Mouse (Mus musculus) adrenal gland, postnatal 0 days (tissue): Measurements from ENCODE around the gene Polr2f. TPM values are rescaled to one million over a fixed set of nuclear protein-coding genes. Genes with fewer than 3 reads are reported as not detected.

ENCODE experiments used
- polyA plus RNA-seq: library from polyadenylated mRNA; unstranded; fragments of >200 nt; fragmentation: Nextera tagmentation; extraction: Ambion mirVana; gene quantifications from 2 replicates; pipeline ENCODE4 v1.2.1, GENCODE M21; 2015

Gene Polr2f
- polyA plus RNA-seq: 357 and 410 TPM in 2 replicates

GRCm38 (mm10) chr15:79140866-79141565, at the start of gene Polr2f, which contains the start of gene 1700088E04Rik:
Gene Polr2f, plus strand, starts transcription at chr15:79141009.
Gene 1700088E04Rik, minus strand, starts transcription at chr15:79141253.

GRCm38 (mm10) chr15:79108421-79109320, 32.1 kb upstream of the Polr2f start, which contains the start of gene Micall1:
Gene Micall1, plus strand, starts transcription at chr15:79108898.

GRCm38 (mm10) chr15:79165140-79165539, 24.3 kb downstream of the Polr2f start, which contains the start of gene Sox10:
Gene Sox10, minus strand, starts transcription at chr15:79165240.

Other genes with a start within 250 kb of the Polr2f start
- gene Gm49510, start 241.3 kb upstream of the Polr2f start, polyA plus RNA-seq: 0.10 and 0.24 TPM in 2 replicates
- 17.5 and 18.7 TPM in 2 replicates for gene Sh3bp1, start 241.2 kb upstream of the Polr2f start, polyA plus RNA-seq
- 12.9 and 20.5 TPM in 2 replicates for gene Pdxp, start 227.1 kb upstream of the Polr2f start, polyA plus RNA-seq
- 1,077 and 1,829 TPM in 2 replicates for gene Lgals1, start 214.3 kb upstream of the Polr2f start, polyA plus RNA-seq
- 44.6 and 49.4 TPM in 2 replicates for gene Nol12, start 206.1 kb upstream of the Polr2f start, polyA plus RNA-seq
- gene Triobp, start 193.3 kb upstream of the Polr2f start, polyA plus RNA-seq: 55.0 and 55.2 TPM in 2 replicates
- 516 and 524 TPM in 2 replicates for gene H1f0, start 112.6 kb upstream of the Polr2f start, polyA plus RNA-seq
- gene Galr3, start 99.1 kb upstream of the Polr2f start, polyA plus RNA-seq: 0.21 TPM in 1 of 2 replicates, not detected in the other
- gene Ankrd54, start 78.1 kb upstream of the Polr2f start, polyA plus RNA-seq: 28.3 and 34.6 TPM in 2 replicates
- 96.0 and 149 TPM in 2 replicates for gene Eif3l, start 65.8 kb upstream of the Polr2f start, polyA plus RNA-seq
- gene Micall1, start 32.1 kb upstream of the Polr2f start, polyA plus RNA-seq: 7.4 and 8.5 TPM in 2 replicates
- 14.0 and 14.2 TPM in 2 replicates for gene 1700088E04Rik, start 244 bp downstream of the Polr2f start, polyA plus RNA-seq
- 7.2 and 8.5 TPM in 2 replicates for gene Sox10, start 24.2 kb downstream of the Polr2f start, polyA plus RNA-seq
- 18.3 and 20.7 TPM in 2 replicates for gene Pick1, start 88.2 kb downstream of the Polr2f start, polyA plus RNA-seq
- 0.18 and 0.32 TPM in 2 replicates for gene Gm49486, start 88.4 kb downstream of the Polr2f start, polyA plus RNA-seq
- 0.07 and 0.30 TPM in 2 replicates for gene Slc16a8, start 113.8 kb downstream of the Polr2f start, polyA plus RNA-seq
- 2.4 and 2.7 TPM in 2 replicates for gene Baiap2l2, start 144.5 kb downstream of the Polr2f start, polyA plus RNA-seq
- gene Pla2g6, start 187.4 kb downstream of the Polr2f start, polyA plus RNA-seq: 10.9 and 15.7 TPM in 2 replicates
- gene Maff, start 205.6 kb downstream of the Polr2f start, polyA plus RNA-seq: 3.2 and 3.6 TPM in 2 replicates